Mouse (Mus musculus): ENCODE results near the gene Vmn2r27. TPM values are rescaled to one million over a fixed set of nuclear protein-coding genes. Genes with fewer than 3 reads are reported as not detected.

Gene Vmn2r27
- not detected in 2 replicates for polyA plus RNA-seq (2015; fragmentation: Nextera tagmentation; extraction: Ambion mirVana)

- no peak within 1 kb of the TSS for H3K4me3 ChIP-seq
- H3K27ac ChIP-seq: no peak within 1 kb of the TSS
- 64% methylated on average over 1 of the region's 1 CpGs for WGBS
- no peaks in the 10 kb centered on the region for H3K27me3 ChIP-seq
- no peak for ATAC-seq (ENCODE audit: insufficient number of reproducible peaks, insufficient read depth, low FRiP score, low TSS enrichment, low read depth)
- H3K9me3 ChIP-seq: no peaks in the 10 kb centered on the region
- H3K4me2 ChIP-seq: no peak within 1 kb of the TSS
- H3K36me3 ChIP-seq: no peaks in the 10 kb centered on the region
- H3K4me1 ChIP-seq: no peaks in the 10 kb centered on the region
- H3K9ac ChIP-seq: no peak within 1 kb of the TSS
Measured at GRCm38 (mm10) chr6:124231756-124232155, at the start of gene Vmn2r27. TSS of gene Vmn2r27 (minus strand) at chr6:124231856.

- H3K4me1 ChIP-seq: no peaks in the 10 kb centered on the region
- H3K4me2 ChIP-seq: no peak overlapping the region
- no peaks in the 10 kb centered on the region for H3K27me3 ChIP-seq
- H3K36me3 ChIP-seq: no peaks in the 10 kb centered on the region
- WGBS: 73% methylated on average over 5 of the region's 5 CpGs
- ATAC-seq (ENCODE audit: insufficient number of reproducible peaks, insufficient read depth, low FRiP score, low TSS enrichment, low read depth): no peak
- no peak overlapping the region for H3K9ac ChIP-seq
- H3K9me3 ChIP-seq: no peaks in the 10 kb centered on the region
- H3K27ac ChIP-seq: no peak overlapping the region
- H3K4me3 ChIP-seq: no peak overlapping the region
Measured at GRCm38 (mm10) chr6:124278291-124278690, 46.6 kb upstream of the Vmn2r27 start.

GRCm38 (mm10) chr6:124277641-124278040 is 46.0 kb upstream of the Vmn2r27 start:
- H3K9ac ChIP-seq: no peak overlapping the region
- no peak overlapping the region for H3K27ac ChIP-seq
- 76% methylated on average over 5 of the region's 5 CpGs for WGBS
- H3K9me3 ChIP-seq: no peaks in the 10 kb centered on the region
- ATAC-seq (ENCODE audit: insufficient number of reproducible peaks, insufficient read depth, low FRiP score, low TSS enrichment, low read depth): no peak
- H3K36me3 ChIP-seq: no peaks in the 10 kb centered on the region
- no peaks in the 10 kb centered on the region for H3K4me1 ChIP-seq
- no peak overlapping the region for H3K4me2 ChIP-seq
- H3K4me3 ChIP-seq: no peak overlapping the region
- no peaks in the 10 kb centered on the region for H3K27me3 ChIP-seq

- Histone ChIP-seq H3K4me1 (no peaks in the 10 kb centered on the region), H3K36me3 (no peaks in the 10 kb centered on the region), H3K27me3 (no peaks in the 10 kb centered on the region), H3K27ac (no peak overlapping the region), H3K9ac (no peak overlapping the region), H3K9me3 (no peaks in the 10 kb centered on the region), H3K4me3 (no peak overlapping the region), H3K4me2 (no peak overlapping the region)
- 69% methylated on average over 5 of the region's 5 CpGs for WGBS
- ATAC-seq (ENCODE audit: insufficient number of reproducible peaks, insufficient read depth, low FRiP score, low TSS enrichment, low read depth): no peak
Measured at GRCm38 (mm10) chr6:124273231-124273880, 41.7 kb upstream of the Vmn2r27 start.

- no peak overlapping the region for H3K27ac ChIP-seq
- no peak overlapping the region for H3K4me3 ChIP-seq
- H3K27me3 ChIP-seq: no peaks in the 10 kb centered on the region
- ATAC-seq (ENCODE audit: insufficient number of reproducible peaks, insufficient read depth, low FRiP score, low TSS enrichment, low read depth): no peak
- WGBS: 3% methylated on average over 3 of the region's 3 CpGs
- H3K9ac ChIP-seq: no peak overlapping the region
- no peaks in the 10 kb centered on the region for H3K9me3 ChIP-seq
- H3K36me3 ChIP-seq: no peaks in the 10 kb centered on the region
- no peaks in the 10 kb centered on the region for H3K4me1 ChIP-seq
- no peak overlapping the region for H3K4me2 ChIP-seq
Measured at GRCm38 (mm10) chr6:124262696-124263095, 31.0 kb upstream of the Vmn2r27 start.

GRCm38 (mm10) chr6:124260198-124260931 is 28.7 kb upstream of the Vmn2r27 start:
- ATAC-seq (ENCODE audit: insufficient number of reproducible peaks, insufficient read depth, low FRiP score, low TSS enrichment, low read depth): no peak
- H3K36me3 ChIP-seq: no peaks in the 10 kb centered on the region
- H3K27me3 ChIP-seq: no peaks in the 10 kb centered on the region
- H3K4me1 ChIP-seq: peaks cover 7% of the 10 kb centered on the region; the same call in 1 of the 2 replicates
- no peak overlapping the region for H3K4me2 ChIP-seq
- no peak overlapping the region for H3K4me3 ChIP-seq
- no peak overlapping the region for H3K9ac ChIP-seq
- 25% methylated on average over 11 of the region's 14 CpGs for WGBS
- H3K27ac ChIP-seq: no peak overlapping the region
- H3K9me3 ChIP-seq: no peaks in the 10 kb centered on the region

- no peaks in the 10 kb centered on the region for H3K36me3 ChIP-seq
- no peak overlapping the region for H3K4me2 ChIP-seq
- H3K4me3 ChIP-seq: no peak overlapping the region
- no peaks in the 10 kb centered on the region for H3K27me3 ChIP-seq
- H3K27ac ChIP-seq: no peak overlapping the region
- H3K9ac ChIP-seq: no peak overlapping the region
- no peak for ATAC-seq (ENCODE audit: insufficient number of reproducible peaks, insufficient read depth, low FRiP score, low TSS enrichment, low read depth)
- H3K4me1 ChIP-seq: peaks cover 7% of the 10 kb centered on the region; the same call in 1 of the 2 replicates
- no peaks in the 10 kb centered on the region for H3K9me3 ChIP-seq
- WGBS: 15% methylated on average over 6 of the region's 6 CpGs
Measured at GRCm38 (mm10) chr6:124255721-124256470, 24.2 kb upstream of the Vmn2r27 start.

GRCm38 (mm10) chr6:124202116-124202515 is 29.5 kb downstream of the Vmn2r27 start:
- Histone ChIP-seq H3K27ac (no peak overlapping the region), H3K9ac (no peak overlapping the region), H3K9me3 (no peaks in the 10 kb centered on the region), H3K4me2 (no peak overlapping the region), H3K4me3 (no peak overlapping the region), H3K36me3 (no peaks in the 10 kb centered on the region), H3K4me1 (no peaks in the 10 kb centered on the region), H3K27me3 (no peaks in the 10 kb centered on the region)
- WGBS: 83% methylated on average over 4 of the region's 4 CpGs
- ATAC-seq (ENCODE audit: insufficient number of reproducible peaks, insufficient read depth, low FRiP score, low TSS enrichment, low read depth): no peak

- H3K4me1 ChIP-seq: no peaks in the 10 kb centered on the region
- H3K27ac ChIP-seq: no peak overlapping the region
- no peak for ATAC-seq (ENCODE audit: insufficient number of reproducible peaks, insufficient read depth, low FRiP score, low TSS enrichment, low read depth)
- H3K4me2 ChIP-seq: no peak overlapping the region
- H3K9ac ChIP-seq: no peak overlapping the region
- no peaks in the 10 kb centered on the region for H3K9me3 ChIP-seq
- H3K4me3 ChIP-seq: no peak overlapping the region
- WGBS: 78% methylated on average over 3 of the region's 3 CpGs
- no peaks in the 10 kb centered on the region for H3K36me3 ChIP-seq
- no peaks in the 10 kb centered on the region for H3K27me3 ChIP-seq
Measured at GRCm38 (mm10) chr6:124168499-124169257, 63.0 kb downstream of the Vmn2r27 start.

- no peak for ATAC-seq (ENCODE audit: insufficient number of reproducible peaks, insufficient read depth, low FRiP score, low TSS enrichment, low read depth)
- Histone ChIP-seq H3K36me3 (no peaks in the 10 kb centered on the region), H3K27me3 (no peaks in the 10 kb centered on the region), H3K4me3 (no peak overlapping the region), H3K4me2 (no peak overlapping the region), H3K4me1 (no peaks in the 10 kb centered on the region), H3K27ac (no peak overlapping the region), H3K9me3 (no peaks in the 10 kb centered on the region), H3K9ac (no peak overlapping the region)
- 70% methylated on average over 2 of the region's 2 CpGs for WGBS
Measured at GRCm38 (mm10) chr6:124166596-124166995, 65.1 kb downstream of the Vmn2r27 start.

GRCm38 (mm10) chr6:124149808-124150207 is 81.8 kb downstream of the Vmn2r27 start:
- WGBS: 32% methylated on average over 1 of the region's 1 CpGs
- H3K9ac ChIP-seq: no peak overlapping the region
- H3K4me2 ChIP-seq: no peak overlapping the region
- no peak overlapping the region for H3K4me3 ChIP-seq
- H3K4me1 ChIP-seq: no peaks in the 10 kb centered on the region
- no peaks in the 10 kb centered on the region for H3K27me3 ChIP-seq
- no peaks in the 10 kb centered on the region for H3K36me3 ChIP-seq
- no peaks in the 10 kb centered on the region for H3K9me3 ChIP-seq
- no peak overlapping the region for H3K27ac ChIP-seq
- ATAC-seq (ENCODE audit: insufficient number of reproducible peaks, insufficient read depth, low FRiP score, low TSS enrichment, low read depth): no peak

All from embryonic facial prominence, embryonic 13.5 days (tissue).